Mouse (Mus musculus): ENCODE data around the gene Rtn4rl2.

DNA sequence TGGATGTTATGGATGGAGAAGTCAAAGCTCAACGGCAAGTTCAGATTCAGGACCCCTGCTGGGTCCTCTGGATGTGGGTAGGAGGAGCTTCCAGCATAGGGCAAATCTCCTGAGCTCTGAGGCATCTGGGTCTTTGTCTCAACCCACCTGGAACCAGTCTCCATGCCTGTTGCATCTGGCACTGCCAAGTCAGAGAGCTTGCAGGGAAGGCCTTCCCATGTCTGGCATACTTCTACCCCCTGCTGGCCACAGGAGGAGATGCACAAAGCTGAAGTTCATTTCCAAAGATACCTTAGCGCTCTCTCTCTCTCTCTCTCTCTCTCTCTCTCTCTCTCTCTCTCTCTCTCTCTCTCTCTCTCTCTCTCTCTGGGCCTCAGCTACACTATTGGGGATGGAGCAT lies 30.8 kb downstream of the Rtn4rl2 start:
- TF ChIP-seq POLR2A (IDR thresholded peaks at IDR 0.05; ENCODE audit: insufficient read length, low read depth), result no peak
- TF ChIP-seq MYOG (IDR thresholded peaks at IDR 0.05; ENCODE audit: control insufficient read depth in 1 of 3, insufficient read depth in 1 of 3, insufficient read length in 2 of 3, low read depth in 2 of 3), result no peak
- TF ChIP-seq TCF12 (IDR thresholded peaks at IDR 0.05; ENCODE audit: insufficient read depth, poor library complexity, severe bottlenecking), result no peak
- TF ChIP-seq USF1 (IDR thresholded peaks at IDR 0.05; ENCODE audit: low read depth), result no peak
- no peak for TF ChIP-seq MAX (IDR thresholded peaks at IDR 0.05; ENCODE audit: low read depth)
- no peak for TF ChIP-seq MYOD1 (IDR thresholded peaks at IDR 0.05; ENCODE audit: control insufficient read depth in 1 of 3, insufficient read length in 2 of 3, low read depth in 2 of 3)
- TF ChIP-seq E2F4 (IDR thresholded peaks at IDR 0.05; ENCODE audit: insufficient read depth), result no peak
- TF ChIP-seq POLR2AphosphoS2 (IDR thresholded peaks at IDR 0.05; ENCODE audit: insufficient read length, low read depth), result no peak
- TF ChIP-seq SRF (IDR thresholded peaks at IDR 0.05; ENCODE audit: control insufficient read depth, insufficient read length, low read depth), result no peak
- TF ChIP-seq CEBPB (IDR thresholded peaks at IDR 0.05; ENCODE audit: insufficient read depth, poor library complexity, severe bottlenecking), result no peak
- TF ChIP-seq REST (IDR thresholded peaks at IDR 0.05; ENCODE audit: insufficient read depth, insufficient read length), result no peak

Data from myocyte (in vitro differentiated cells).